Mouse (Mus musculus) small intestine, adult 10 weeks (tissue): Measurements from ENCODE around the gene Pih1d2. TPM values are rescaled to one million over a fixed set of nuclear protein-coding genes. Genes with fewer than 3 reads are reported as not detected.

ENCODE experiments used
- polyA plus RNA-seq: library from polyadenylated mRNA; stranded (reverse); fragments of 350-450 nt; fragmentation: Illumina TruSeq; extraction: RNeasy Lipid Tissue Mini Kit (QIAGEN cat#74804); gene quantifications from one replicate; pipeline ENCODE4 v1.2.3, GENCODE M21; 2014; ENCODE audit warnings: low replicate concordance

Gene Pih1d2
- 1.4 TPM for polyA plus RNA-seq

DNA sequence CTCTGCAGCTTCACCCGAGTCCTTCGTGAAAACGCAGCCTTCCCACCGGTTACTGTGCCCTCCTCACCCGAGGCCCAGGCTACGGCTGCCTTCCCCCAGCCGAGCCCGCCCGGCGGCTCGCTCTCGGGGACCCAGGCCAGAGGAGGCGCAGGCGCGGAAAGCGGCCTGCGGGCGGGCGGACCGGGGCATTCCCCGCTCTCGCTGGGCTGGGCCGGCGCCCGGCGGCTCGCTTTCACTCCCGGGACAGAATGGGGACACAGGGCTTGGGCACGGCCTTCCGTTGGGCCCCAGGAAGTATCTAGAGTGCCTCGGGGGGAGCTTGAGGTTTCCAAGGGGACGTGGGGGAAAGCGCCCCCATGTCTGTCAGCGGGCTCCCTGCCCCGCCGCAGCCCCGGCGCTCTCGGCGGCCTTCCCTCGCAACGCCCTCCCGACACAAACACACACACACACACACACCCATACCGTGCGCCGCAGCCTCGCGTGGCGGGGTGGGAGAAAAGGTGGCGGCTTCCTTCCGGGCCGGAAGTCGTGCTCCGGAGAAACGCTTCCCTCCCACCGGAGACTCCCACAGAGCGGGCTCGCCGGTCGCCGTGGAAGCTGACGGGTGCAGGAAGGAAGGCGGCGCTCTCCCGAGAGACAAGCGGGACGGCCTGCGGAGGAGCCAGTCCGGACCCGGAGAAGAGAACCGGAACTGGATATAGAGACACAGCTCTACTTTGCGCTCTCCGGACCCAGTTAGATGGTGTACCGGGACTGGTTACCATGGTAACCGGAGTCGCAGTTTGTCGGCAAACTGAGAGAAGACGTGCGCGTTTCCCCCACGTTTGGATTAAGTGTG, at the start of gene Pih1d2, which contains the start of gene Nkapd1:
Gene Pih1d2 (plus strand): TSS at position 556 of the 838 bp plus-strand sequence.
Gene Nkapd1 (minus strand): TSS at position 699 of the 838 bp plus-strand sequence.

DNA sequence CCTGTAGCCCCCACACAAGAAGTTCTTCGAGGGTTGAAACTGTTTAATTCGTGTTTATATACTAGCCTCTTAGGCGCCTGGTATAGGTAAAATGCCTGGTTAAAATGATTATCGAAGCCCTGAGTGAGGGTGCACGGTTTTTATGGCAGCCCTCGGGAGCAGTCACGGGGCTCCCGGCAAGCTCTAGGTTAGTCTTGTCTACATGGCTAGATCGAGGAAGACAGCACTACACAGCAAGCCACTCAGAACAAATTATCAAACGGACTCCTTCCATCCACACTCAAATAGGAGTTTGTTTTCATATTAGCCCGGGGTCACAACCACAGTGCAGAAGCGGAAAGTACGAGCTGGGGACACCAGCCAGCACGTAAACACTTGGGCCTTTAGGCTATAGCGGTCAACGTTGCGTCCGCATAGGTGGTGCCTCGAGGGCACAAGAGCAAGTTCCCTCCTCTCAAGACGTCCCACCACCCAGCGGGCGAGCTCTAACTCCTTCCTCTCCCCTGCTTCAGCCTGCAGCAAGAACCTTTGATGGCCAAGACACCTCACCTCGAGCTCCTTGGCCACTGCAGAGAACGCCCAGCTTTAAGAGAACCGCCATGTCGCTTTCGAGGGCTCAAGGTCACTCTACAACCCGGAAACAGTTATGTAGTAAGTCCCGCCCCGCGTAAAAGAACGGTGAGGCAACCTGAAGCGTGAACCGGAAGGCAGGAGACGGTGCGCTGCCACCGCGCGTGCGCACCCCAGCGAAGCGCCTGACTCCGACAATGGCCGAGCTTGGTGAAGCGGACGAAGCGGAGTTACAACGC, 13.7 kb upstream of the Pih1d2 start, which contains the start of the genes Sdhd and Timm8b:
Gene Sdhd (minus strand): TSS at position 624 of the 809 bp plus-strand sequence.
Gene Timm8b (plus strand): TSS at position 722 of the 809 bp plus-strand sequence.

DNA sequence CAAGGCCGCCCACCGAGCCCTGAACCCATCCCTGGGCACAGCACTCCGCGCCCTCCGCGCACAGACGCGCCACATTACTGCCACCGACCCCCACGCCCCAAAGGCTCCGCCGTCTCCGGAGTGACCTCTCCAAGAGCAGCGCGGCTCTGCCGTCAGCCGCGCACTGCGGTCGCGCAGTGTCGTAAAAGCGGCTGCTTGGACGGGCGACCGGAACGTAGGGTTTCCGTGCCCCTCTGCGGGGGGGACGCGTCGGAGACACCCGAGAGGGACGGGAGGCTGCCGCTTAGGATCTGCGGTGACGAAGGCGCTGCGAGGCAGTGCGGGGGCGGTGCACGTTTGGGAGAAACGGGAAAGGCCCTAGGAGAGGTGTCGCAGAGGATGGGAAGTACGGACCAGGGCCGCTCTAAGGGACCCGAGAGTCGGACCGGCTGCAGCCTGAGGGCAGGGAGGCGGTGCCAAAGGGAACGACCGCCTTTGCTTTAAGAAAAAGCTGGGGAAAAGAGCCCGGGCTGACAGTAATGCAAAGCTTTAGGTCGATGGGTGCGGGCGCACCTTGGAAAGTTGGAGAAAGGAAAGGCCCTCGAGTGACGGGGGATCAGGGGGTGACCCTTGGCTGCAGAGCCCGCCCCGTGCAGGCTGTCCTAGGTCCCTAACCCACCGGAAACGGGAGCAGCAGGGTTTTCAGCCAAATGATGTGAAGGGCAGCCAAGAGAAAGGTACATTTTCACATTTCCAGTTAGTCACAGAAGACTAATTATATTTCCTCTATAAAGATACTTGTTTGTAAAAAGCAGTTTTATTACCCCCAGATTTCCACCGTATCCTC, 42.5 kb downstream of the Pih1d2 start, which contains the start of gene Dlat:
Gene Dlat (minus strand): TSS at position 389 of the 826 bp plus-strand sequence.

Other genes with a start within 250 kb of the Pih1d2 start
- 1.9 TPM for gene Plet1, start 122.8 kb upstream of the Pih1d2 start, polyA plus RNA-seq
- 151 TPM for gene Pts, start 88.6 kb upstream of the Pih1d2 start, polyA plus RNA-seq
- gene Il18, start 62.5 kb upstream of the Pih1d2 start, polyA plus RNA-seq, result 1,608 TPM
- 142 TPM for gene Bco2, start 62.1 kb upstream of the Pih1d2 start, polyA plus RNA-seq
- 17.0 TPM for gene Tex12, start 56.0 kb upstream of the Pih1d2 start, polyA plus RNA-seq
- 577 TPM for gene Sdhd, start 13.5 kb upstream of the Pih1d2 start, polyA plus RNA-seq
- 92.0 TPM for gene Timm8b, start 13.4 kb upstream of the Pih1d2 start, polyA plus RNA-seq
- 92.4 TPM for gene Nkapd1, start 143 bp downstream of the Pih1d2 start, polyA plus RNA-seq
- 120 TPM for gene Dlat, start 42.5 kb downstream of the Pih1d2 start, polyA plus RNA-seq
- gene Dixdc1, start 122.2 kb downstream of the Pih1d2 start, polyA plus RNA-seq, result 2.3 TPM
- 78.6 TPM for gene 2310030G06Rik, start 129.2 kb downstream of the Pih1d2 start, polyA plus RNA-seq
- gene Cryab, start 134.0 kb downstream of the Pih1d2 start, polyA plus RNA-seq, result 1.9 TPM
- not detected for gene Hspb2, start 135.0 kb downstream of the Pih1d2 start, polyA plus RNA-seq
- gene Fdxacb1, start 150.9 kb downstream of the Pih1d2 start, polyA plus RNA-seq, result 5.8 TPM
- 6.5 TPM for gene Alg9, start 157.7 kb downstream of the Pih1d2 start, polyA plus RNA-seq
- 77.2 TPM for gene 1110032A03Rik, start 158.2 kb downstream of the Pih1d2 start, polyA plus RNA-seq
- 11.5 TPM for gene Ppp2r1b, start 228.0 kb downstream of the Pih1d2 start, polyA plus RNA-seq